Mouse (Mus musculus) lung, postnatal 0 days (tissue): ENCODE results near the gene Zfp524.
"Not testable (repeated sequence)": the region's sequence is repeated elsewhere in the genome, so short reads cannot be mapped to it uniquely, and the experiment has no call there.

Experiments
- CTCF ChIP-seq: IDR thresholded peaks from 2 replicates; pipeline ENCODE4 v1.5.1; 2016; ENCODE audit warnings: antibody characterized with exemption, mild to moderate bottlenecking
- EP300 ChIP-seq: IDR thresholded peaks from 2 replicates; pipeline ENCODE4 v1.6.1; 2016; ENCODE audit warnings: antibody characterized with exemption, mild to moderate bottlenecking, control low read depth

- not testable (repeated sequence) for TF ChIP-seq EP300, CTCF
Observed at GRCm38 (mm10) chr7:5019576-5019975, 5.4 kb downstream of the Zfp524 start.
